Mouse (Mus musculus) C2C12 (cell line): ENCODE results near the gene Cltc.

Source experiments
- CTCF ChIP-seq: IDR thresholded peaks from one replicate; pipeline ENCODE4 v1.5.1; 2011; ENCODE audit not compliant: control insufficient read depth, insufficient read depth, insufficient read length
- FOSL1 ChIP-seq: IDR thresholded peaks from one replicate; pipeline ENCODE4 v1.8.0; 2011; ENCODE audit warnings: mild to moderate bottlenecking, low read length; ENCODE audit not compliant: poor library complexity, insufficient read depth, severe bottlenecking
- MAX ChIP-seq: IDR thresholded peaks from one replicate; pipeline ENCODE4 v1.6.1; 2011; ENCODE audit warnings: mild to moderate bottlenecking, control low read depth
- MYOD1 ChIP-seq: IDR thresholded peaks from one replicate; pipeline ENCODE4 v1.6.1; 2011; ENCODE audit warnings: low read depth; ENCODE audit not compliant: control insufficient read depth, insufficient read length
- MYOG ChIP-seq: IDR thresholded peaks from one replicate; pipeline ENCODE4 v1.6.1; 2011; ENCODE audit not compliant: control insufficient read depth, insufficient read length; ENCODE audit errors: extremely low read depth
- USF1 ChIP-seq: IDR thresholded peaks from one replicate; pipeline ENCODE4 v1.6.1; 2011; ENCODE audit warnings: low read depth, mild to moderate bottlenecking, control low read depth, moderate library complexity

- no peak for TF ChIP-seq USF1
- TF ChIP-seq CTCF = no peak
- TF ChIP-seq MAX = no peak
- TF ChIP-seq MYOG = no peak
- TF ChIP-seq MYOD1 = no peak
- TF ChIP-seq FOSL1 = no peak
Measured at GRCm38 (mm10) chr11:86759226-86759625, 1.9 kb upstream of the Cltc start.
